Mouse (Mus musculus): ENCODE measurements around the gene Tnni3.
"Not testable (repeated sequence)": the region's sequence is repeated elsewhere in the genome, so short reads cannot be mapped to it uniquely, and the experiment has no call there.

GRCm38 (mm10) chr7:4572361-4572760 is 48.3 kb upstream of the Tnni3 start:
- not testable (repeated sequence) for TF ChIP-seq CTCF (conservative IDR thresholded peaks at IDR 0.05; ENCODE audit: low read length); NANOG (IDR thresholded peaks at IDR 0.05; ENCODE audit: borderline replicate concordance, low read length); POU5F1 (IDR thresholded peaks at IDR 0.05; ENCODE audit: borderline replicate concordance, low read length)
